Mouse (Mus musculus) left cerebral cortex, postnatal 25 days (tissue): ENCODE measurements at regions not wholly inside any gene's neighbourhood (a gene's known extent, or its start where the extent isn't known, plus 50 kb on each side); places are given as distances from the start of the nearest gene placed in this dataset.
A peak's percentile ranks its signal among the peaks of the same experiment; 100 is the strongest.

Source experiments
- DNase-seq, 2 experiments: peaks; one replicate each; pipeline ENCODE4 v3.0.0; 2022; ENCODE audit warnings: low spot score in 2 of 2, mixed read lengths in 1 of 2
- intact Hi-C: fragments of 180-260 bp; cut with DNase I; formaldehyde crosslinking; loops from one replicate; pipeline ENCODE4 v1.15.1; 2025

- DNase-seq = no peak
- intact Hi-C loops = no loop called here
Measured at GRCm38 (mm10) chr1:72005956-72006355, 206.2 kb downstream of the Mreg start.

- DNase-seq = no peak
- intact Hi-C loops = no loop called here
Measured at GRCm38 (mm10) chr1:72005550-72005949, 206.6 kb downstream of the Mreg start.

- intact Hi-C loops = no loop called here
- no peak for DNase-seq
Measured at GRCm38 (mm10) chr1:72003424-72004278, 208.5 kb downstream of the Mreg start.

GRCm38 (mm10) chr1:72002471-72003116 is 209.5 kb downstream of the Mreg start:
- peak; percentile 28 to 80 for DNase-seq
- intact Hi-C loops = no loop called here

- intact Hi-C loops = no loop called here
- DNase-seq = no peak
Measured at GRCm38 (mm10) chr1:72000741-72001140, 211.4 kb downstream of the Mreg start.

- intact Hi-C loops = no loop called here
- DNase-seq = no peak
Measured at GRCm38 (mm10) chr1:71996828-71997227, 215.3 kb downstream of the Mreg start.

GRCm38 (mm10) chr1:71996234-71996619 is 215.9 kb downstream of the Mreg start:
- intact Hi-C loops = no loop called here

GRCm38 (mm10) chr1:71995573-71996233 is 216.4 kb downstream of the Mreg start:
- intact Hi-C loops = no loop called here
- DNase-seq = no peak

More at GRCm38 (mm10) chr1:71996234-71996619, 215.9 kb downstream of the Mreg start:
- no peak for DNase-seq

GRCm38 (mm10) chr1:71990936-71991335 is 221.2 kb downstream of the Mreg start:
- intact Hi-C loops = no loop called here
- DNase-seq = no peak

- intact Hi-C loops = no loop called here
- DNase-seq = no peak
Measured at GRCm38 (mm10) chr1:71988086-71988485, 224.0 kb downstream of the Mreg start.

- DNase-seq = no peak
- intact Hi-C loops = no loop called here
Measured at GRCm38 (mm10) chr1:71986047-71986446, 226.1 kb downstream of the Mreg start.

GRCm38 (mm10) chr1:71983786-71984185 is 228.3 kb downstream of the Mreg start:
- intact Hi-C loops = no loop called here
- DNase-seq = no peak

GRCm38 (mm10) chr1:71982423-71983262 is 229.5 kb downstream of the Mreg start:
- intact Hi-C loops = no loop called here

GRCm38 (mm10) chr1:71980624-71981023 is 231.5 kb downstream of the Mreg start:
- no peak for DNase-seq
- intact Hi-C loops = no loop called here

More at GRCm38 (mm10) chr1:71982423-71983262, 229.5 kb downstream of the Mreg start:
- no peak for DNase-seq

- no peak for DNase-seq
- intact Hi-C loops = no loop called here
Measured at GRCm38 (mm10) chr1:71979261-71979660, 232.8 kb downstream of the Mreg start.

- intact Hi-C loops = no loop called here
- DNase-seq = no peak
Measured at GRCm38 (mm10) chr1:71977361-71977760, 234.7 kb downstream of the Mreg start.

GRCm38 (mm10) chr1:71974715-71975114 is 237.4 kb downstream of the Mreg start:
- DNase-seq = no peak
- intact Hi-C loops = no loop called here

GRCm38 (mm10) chr1:71971943-71972342 is 240.2 kb downstream of the Mreg start:
- peak; percentile 2 to 71 for DNase-seq
- intact Hi-C loops = no loop called here

GRCm38 (mm10) chr1:71970771-71971170 is 241.3 kb downstream of the Mreg start:
- DNase-seq = no peak
- intact Hi-C loops = no loop called here
